Mouse (Mus musculus): ENCODE results near the gene Gm12216. TPM values are rescaled to one million over a fixed set of nuclear protein-coding genes. Genes with fewer than 3 reads are reported as not detected.
A peak's percentile ranks its signal among the peaks of the same experiment; 100 is the strongest.

Gene Gm12216
- polyA plus RNA-seq, 1 experiment from 2014 or later = 0.44 TPM

DNA sequence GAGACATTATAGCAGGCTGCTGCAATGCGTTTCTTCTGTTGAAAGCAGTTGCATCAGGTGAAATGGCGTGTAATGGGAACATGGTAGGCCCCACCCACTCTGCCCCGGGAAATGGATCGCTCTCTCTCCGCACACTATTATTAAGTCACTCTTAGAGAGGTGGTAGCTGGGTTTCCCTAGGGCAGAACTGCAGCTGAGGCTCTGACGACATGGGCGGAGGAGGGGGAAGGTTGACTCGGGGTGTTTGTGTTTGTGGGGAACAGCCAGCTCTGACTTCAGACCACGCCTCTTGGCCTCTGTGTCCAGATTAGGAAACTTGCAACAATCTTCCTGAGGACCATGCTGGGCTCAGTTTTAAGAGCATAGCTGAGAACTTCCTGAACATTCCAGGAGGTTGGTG, 53.3 kb downstream of the Gm12216 start:
- Histone ChIP-seq H3K9me3 (replicated peaks; ENCODE audit: control insufficient read depth, low read length) (no peaks in the 10 kb centered on the region), H3K4me3 (ENCODE audit: low read depth, low read length) (no peak overlapping the region), H3K27me3 (ENCODE audit: control insufficient read depth, insufficient read depth, low read depth, low read length) (no peaks in the 10 kb centered on the region), H3K36me3 (ENCODE audit: control insufficient read depth, insufficient read depth) (no peaks in the 10 kb centered on the region), H3K4me1 (ENCODE audit: control insufficient read depth, low read depth, low read length) (peaks cover 4% of the 10 kb centered on the region; the same call in 1 of the 2 replicates), H3K4me2 (ENCODE audit: low read depth, low read length) (no peak overlapping the region), H3K27ac (ENCODE audit: low read length) (peak overlapping the region; percentile 14; the same call in 1 of the 2 replicates), H3K9ac (ENCODE audit: low read depth, low read length) (no peak overlapping the region)
- peak; percentile 53; the same call in 1 of the 2 replicates for ATAC-seq (ENCODE audit: low read depth)
- WGBS (ENCODE audit: insufficient replicate concordance) = 46% methylated on average over 9 of the region's 9 CpGs

GRCm38 (mm10) chr11:53804569-53805344, 54.3 kb downstream of the Gm12216 start:
- H3K9ac ChIP-seq (ENCODE audit: low read depth, low read length) = no peak overlapping the region
- H3K4me1 ChIP-seq (ENCODE audit: control insufficient read depth, low read depth, low read length) = peaks cover 4% of the 10 kb centered on the region; the same call in 1 of the 2 replicates
- H3K9me3 ChIP-seq (replicated peaks; ENCODE audit: control insufficient read depth, low read length) = no peaks in the 10 kb centered on the region
- no peaks in the 10 kb centered on the region for H3K36me3 ChIP-seq (ENCODE audit: control insufficient read depth, insufficient read depth)
- 66% methylated on average over 14 of the region's 14 CpGs for WGBS (ENCODE audit: insufficient replicate concordance)
- no peak for ATAC-seq (ENCODE audit: low read depth)
- no peak overlapping the region for H3K4me2 ChIP-seq (ENCODE audit: low read depth, low read length)
- no peak overlapping the region for H3K4me3 ChIP-seq (ENCODE audit: low read depth, low read length)
- no peak overlapping the region for H3K27ac ChIP-seq (ENCODE audit: low read length)
- H3K27me3 ChIP-seq (ENCODE audit: control insufficient read depth, insufficient read depth, low read depth, low read length) = no peaks in the 10 kb centered on the region

GRCm38 (mm10) chr11:53803494-53803893, 55.6 kb downstream of the Gm12216 start:
- no peaks in the 10 kb centered on the region for H3K27me3 ChIP-seq (ENCODE audit: control insufficient read depth, insufficient read depth, low read depth, low read length)
- H3K36me3 ChIP-seq (ENCODE audit: control insufficient read depth, insufficient read depth) = no peaks in the 10 kb centered on the region
- no peak overlapping the region for H3K4me3 ChIP-seq (ENCODE audit: low read depth, low read length)
- WGBS (ENCODE audit: insufficient replicate concordance) = 44% methylated on average over 6 of the region's 6 CpGs
- H3K4me2 ChIP-seq (ENCODE audit: low read depth, low read length) = no peak overlapping the region
- peaks cover 4% of the 10 kb centered on the region; the same call in 1 of the 2 replicates for H3K4me1 ChIP-seq (ENCODE audit: control insufficient read depth, low read depth, low read length)
- no peaks in the 10 kb centered on the region for H3K9me3 ChIP-seq (replicated peaks; ENCODE audit: control insufficient read depth, low read length)
- ATAC-seq (ENCODE audit: low read depth) = no peak
- no peak overlapping the region for H3K9ac ChIP-seq (ENCODE audit: low read depth, low read length)
- no peak overlapping the region for H3K27ac ChIP-seq (ENCODE audit: low read length)

DNA sequence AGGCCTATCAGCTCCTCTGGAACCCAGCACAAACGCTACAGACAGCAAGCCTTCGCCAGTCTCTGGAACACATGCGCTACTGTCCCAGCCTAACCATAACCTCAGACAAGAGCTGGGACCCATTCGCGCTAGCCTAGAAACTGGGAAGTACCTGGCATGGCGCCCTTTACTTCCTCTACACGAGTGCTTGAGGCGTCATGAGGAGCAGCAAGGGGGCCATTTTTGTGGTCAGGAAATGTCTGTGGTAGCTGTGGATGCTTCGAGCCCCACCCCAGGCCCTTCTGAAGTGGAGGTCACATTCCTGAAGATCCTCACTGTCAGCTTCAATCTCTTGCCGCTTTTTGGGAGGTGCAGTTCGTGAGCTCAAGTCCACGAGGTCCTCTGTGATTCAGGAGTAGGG, 56.0 kb downstream of the Gm12216 start:
- no peak for ATAC-seq (ENCODE audit: low read depth)
- Histone ChIP-seq H3K9me3 (replicated peaks; ENCODE audit: control insufficient read depth, low read length) (no peaks in the 10 kb centered on the region), H3K27me3 (ENCODE audit: control insufficient read depth, insufficient read depth, low read depth, low read length) (no peaks in the 10 kb centered on the region), H3K36me3 (ENCODE audit: control insufficient read depth, insufficient read depth) (no peaks in the 10 kb centered on the region), H3K4me2 (ENCODE audit: low read depth, low read length) (no peak overlapping the region), H3K27ac (ENCODE audit: low read length) (no peak overlapping the region), H3K4me1 (ENCODE audit: control insufficient read depth, low read depth, low read length) (peaks cover 4% of the 10 kb centered on the region), H3K4me3 (ENCODE audit: low read depth, low read length) (no peak overlapping the region), H3K9ac (ENCODE audit: low read depth, low read length) (no peak overlapping the region)
- WGBS (ENCODE audit: insufficient replicate concordance) = 37% methylated on average over 12 of the region's 12 CpGs

DNA sequence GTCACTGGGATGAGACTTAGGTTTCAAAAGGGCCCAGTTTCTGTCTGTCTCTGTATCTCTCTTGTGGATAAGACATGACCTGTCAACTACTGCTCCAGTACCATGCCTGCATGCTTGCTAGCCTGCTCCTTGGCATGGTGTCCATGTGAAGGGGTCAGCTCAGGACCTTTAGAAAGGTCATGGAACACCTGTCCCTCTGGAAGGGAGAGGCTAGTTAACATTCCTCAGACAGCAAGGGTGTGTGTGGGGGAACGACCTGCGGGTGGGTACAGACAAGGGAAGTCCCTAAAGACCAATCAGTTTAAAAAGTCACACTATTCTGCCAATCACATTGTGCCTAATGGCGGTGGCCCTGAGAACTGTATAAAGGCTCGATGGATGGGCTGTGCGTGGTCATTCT, 58.1 kb downstream of the Gm12216 start:
- Histone ChIP-seq H3K27ac (ENCODE audit: low read length) (no peak overlapping the region), H3K9ac (ENCODE audit: low read depth, low read length) (no peak overlapping the region), H3K4me1 (ENCODE audit: control insufficient read depth, low read depth, low read length) (peaks cover 10% of the 10 kb centered on the region), H3K36me3 (ENCODE audit: control insufficient read depth, insufficient read depth) (no peaks in the 10 kb centered on the region), H3K27me3 (ENCODE audit: control insufficient read depth, insufficient read depth, low read depth, low read length) (no peaks in the 10 kb centered on the region), H3K4me2 (ENCODE audit: low read depth, low read length) (no peak overlapping the region), H3K4me3 (ENCODE audit: low read depth, low read length) (no peak overlapping the region), H3K9me3 (replicated peaks; ENCODE audit: control insufficient read depth, low read length) (no peaks in the 10 kb centered on the region)
- 73% methylated on average over 5 of the region's 5 CpGs for WGBS (ENCODE audit: insufficient replicate concordance)
- ATAC-seq (ENCODE audit: low read depth) = no peak

- 53% methylated on average over 4 of the region's 4 CpGs for WGBS (ENCODE audit: insufficient replicate concordance)
- H3K9ac ChIP-seq (ENCODE audit: low read depth, low read length) = no peak overlapping the region
- H3K4me3 ChIP-seq (ENCODE audit: low read depth, low read length) = no peak overlapping the region
- no peaks in the 10 kb centered on the region for H3K36me3 ChIP-seq (ENCODE audit: control insufficient read depth, insufficient read depth)
- no peaks in the 10 kb centered on the region for H3K27me3 ChIP-seq (ENCODE audit: control insufficient read depth, insufficient read depth, low read depth, low read length)
- no peaks in the 10 kb centered on the region for H3K9me3 ChIP-seq (replicated peaks; ENCODE audit: control insufficient read depth, low read length)
- no peak overlapping the region for H3K27ac ChIP-seq (ENCODE audit: low read length)
- peaks cover 14% of the 10 kb centered on the region for H3K4me1 ChIP-seq (ENCODE audit: control insufficient read depth, low read depth, low read length)
- H3K4me2 ChIP-seq (ENCODE audit: low read depth, low read length) = no peak overlapping the region
- ATAC-seq (ENCODE audit: low read depth) = no peak
Measured at GRCm38 (mm10) chr11:53800036-53800435, 59.0 kb downstream of the Gm12216 start.

DNA sequence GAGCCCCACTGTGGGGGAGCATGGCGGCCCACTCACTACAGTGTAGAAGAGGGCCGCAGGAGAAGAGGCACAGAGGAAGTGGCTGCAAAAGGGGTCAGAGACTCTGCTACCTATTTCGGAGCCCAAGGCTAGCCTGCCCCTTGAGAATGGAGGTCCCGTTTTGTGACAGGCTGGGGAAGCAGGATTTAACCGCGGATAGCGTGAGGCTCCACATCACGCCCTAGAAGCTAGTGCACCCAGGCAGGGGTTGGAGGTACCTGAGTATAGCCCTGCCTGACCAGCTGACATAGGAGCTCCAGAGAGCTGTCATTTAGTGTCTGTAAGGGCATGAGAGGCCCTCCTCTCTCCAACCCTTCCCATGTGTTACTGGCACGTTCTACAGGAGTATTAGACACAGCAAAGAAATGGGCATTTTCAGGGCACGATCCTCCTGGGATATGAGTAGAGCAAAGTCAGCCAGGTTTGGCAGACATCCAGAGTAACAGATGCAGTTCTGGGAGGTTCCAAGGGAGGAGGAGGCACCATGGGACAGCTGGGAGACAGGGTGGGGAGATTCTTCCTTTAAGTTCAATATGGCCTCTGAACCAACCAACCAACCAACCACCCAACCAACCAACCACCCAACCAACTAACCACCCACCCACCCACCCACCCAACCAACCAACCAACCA, 60.9 kb downstream of the Gm12216 start:
- no peaks in the 10 kb centered on the region for H3K27me3 ChIP-seq (ENCODE audit: control insufficient read depth, insufficient read depth, low read depth, low read length)
- no peak overlapping the region for H3K27ac ChIP-seq (ENCODE audit: low read length)
- 72% methylated on average over 10 of the region's 10 CpGs for WGBS (ENCODE audit: insufficient replicate concordance)
- ATAC-seq (ENCODE audit: low read depth) = no peak
- H3K4me1 ChIP-seq (ENCODE audit: control insufficient read depth, low read depth, low read length) = peaks cover 24% of the 10 kb centered on the region
- no peaks in the 10 kb centered on the region for H3K36me3 ChIP-seq (ENCODE audit: control insufficient read depth, insufficient read depth)
- no peak overlapping the region for H3K9ac ChIP-seq (ENCODE audit: low read depth, low read length)
- H3K4me2 ChIP-seq (ENCODE audit: low read depth, low read length) = no peak overlapping the region
- no peaks in the 10 kb centered on the region for H3K9me3 ChIP-seq (replicated peaks; ENCODE audit: control insufficient read depth, low read length)
- no peak overlapping the region for H3K4me3 ChIP-seq (ENCODE audit: low read depth, low read length)

GRCm38 (mm10) chr11:53797386-53797920, 61.6 kb downstream of the Gm12216 start:
- Histone ChIP-seq H3K4me1 (ENCODE audit: control insufficient read depth, low read depth, low read length) (peaks cover 24% of the 10 kb centered on the region), H3K9me3 (replicated peaks; ENCODE audit: control insufficient read depth, low read length) (no peaks in the 10 kb centered on the region), H3K4me2 (ENCODE audit: low read depth, low read length) (no peak overlapping the region), H3K36me3 (ENCODE audit: control insufficient read depth, insufficient read depth) (no peaks in the 10 kb centered on the region), H3K9ac (ENCODE audit: low read depth, low read length) (no peak overlapping the region), H3K4me3 (ENCODE audit: low read depth, low read length) (no peak overlapping the region), H3K27me3 (ENCODE audit: control insufficient read depth, insufficient read depth, low read depth, low read length) (no peaks in the 10 kb centered on the region), H3K27ac (ENCODE audit: low read length) (no peak overlapping the region)
- 53% methylated on average over 6 of the region's 6 CpGs for WGBS (ENCODE audit: insufficient replicate concordance)
- ATAC-seq (ENCODE audit: low read depth) = no peak

Measured in liver, embryonic 16.5 days (tissue).